17 mouse cellular contexts compared by ENCODE assay signal in the genomic region with DNA sequence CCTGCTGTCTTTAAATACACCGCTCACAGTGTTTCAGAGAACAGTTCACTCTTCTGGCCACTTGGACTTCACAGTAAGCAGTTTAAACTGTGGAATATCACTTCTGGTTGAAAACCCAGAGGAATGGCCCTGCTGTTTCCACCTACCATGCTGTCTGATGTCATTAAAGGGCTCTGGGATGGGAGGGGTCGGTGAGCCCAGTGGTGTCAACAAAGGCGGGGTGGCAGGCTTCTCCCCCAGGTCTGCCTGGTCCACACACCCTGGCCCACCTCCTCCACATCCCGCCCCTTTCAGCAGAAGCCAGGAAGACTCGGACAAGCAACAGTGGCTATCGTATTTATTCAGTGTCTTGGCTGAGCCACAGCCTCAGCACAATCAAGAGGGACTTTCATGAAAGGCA. TPM values are rescaled to one million over a fixed set of nuclear protein-coding genes. Genes with fewer than 3 reads are reported as not detected.
DNase-seq lines count a peak whose midpoint lies in the region; ATAC-seq and TF ChIP-seq lines count a peak whose summit lies in the region.
"Had no signal": no experiment of that assay in that cellular context is flagged by ENCODE, and none has a peak within 500 bp of the region (broad histone marks: within the 10 kb centered on the region; RNA-seq: fewer than 3 reads in every experiment).

No protein-coding gene starts in this region.

- TF ChIP-seq CTCF in midbrain, postnatal 0 days (IDR thresholded peaks at IDR 0.05): no peak

- H3K27ac ChIP-seq in heart, embryonic 16.5 days (ENCODE audit: low read length): no peak overlapping the region
- H3K27ac ChIP-seq in midbrain, embryonic 12.5 days (replicated peaks): 0 out of 2 replicates have a peak overlapping the region, but pooled peaks have one; percentile 15
- no peak overlapping the region for H3K27ac ChIP-seq in midbrain, postnatal 0 days (ENCODE audit: low read depth, low read length)
- H3K27ac ChIP-seq in embryonic facial prominence, embryonic 13.5 days: 0 out of 2 replicates have a peak overlapping the region, but pooled peaks have one; percentile 22
- H3K27ac ChIP-seq in liver, embryonic 12.5 days: no peak overlapping the region
- H3K27ac ChIP-seq: stomach, embryonic 15.5 days had no signal

- H3K4me1 ChIP-seq in heart, embryonic 16.5 days (ENCODE audit: control insufficient read depth, insufficient read depth, low read length): peaks cover 26% of the 10 kb centered on the region
- H3K4me1 ChIP-seq in midbrain, embryonic 12.5 days: peaks cover 26% of the 10 kb centered on the region
- H3K4me1 ChIP-seq in midbrain, postnatal 0 days (ENCODE audit: insufficient read depth, low read length): no peaks in the 10 kb centered on the region
- peaks cover 28% of the 10 kb centered on the region for H3K4me1 ChIP-seq in embryonic facial prominence, embryonic 13.5 days
- no peaks in the 10 kb centered on the region for H3K4me1 ChIP-seq in liver, embryonic 12.5 days
- H3K4me1 ChIP-seq: stomach, embryonic 15.5 days had no signal

- intact Hi-C loops in heart, postnatal 25 days (cut with DNase I): no loop called here

- 52% methylated on average over 6 of the region's 6 CpGs for WGBS in heart, embryonic 16.5 days
- 37% methylated on average over 6 of the region's 6 CpGs for WGBS in midbrain, embryonic 12.5 days
- WGBS in midbrain, postnatal 0 days: 33% methylated on average over 6 of the region's 6 CpGs
- WGBS in embryonic facial prominence, embryonic 13.5 days: 54% methylated on average over 6 of the region's 6 CpGs
- WGBS in liver, embryonic 12.5 days (ENCODE audit: insufficient replicate concordance): 63% methylated on average over 6 of the region's 6 CpGs

- H3K9me3 ChIP-seq in heart, embryonic 16.5 days (replicated peaks; ENCODE audit: control insufficient read depth, low read length): no peaks in the 10 kb centered on the region
- no peaks in the 10 kb centered on the region for H3K9me3 ChIP-seq in midbrain, embryonic 12.5 days
- no peaks in the 10 kb centered on the region for H3K9me3 ChIP-seq in midbrain, postnatal 0 days (ENCODE audit: low read length)
- no peaks in the 10 kb centered on the region for H3K9me3 ChIP-seq in embryonic facial prominence, embryonic 13.5 days
- H3K9me3 ChIP-seq in liver, embryonic 12.5 days (replicated peaks): no peaks in the 10 kb centered on the region
- H3K9me3 ChIP-seq: stomach, embryonic 15.5 days had no signal

- H3K9ac ChIP-seq in heart, embryonic 16.5 days (ENCODE audit: low read length): no peak overlapping the region
- no peak overlapping the region for H3K9ac ChIP-seq in midbrain, embryonic 12.5 days (replicated peaks)
- no peak overlapping the region for H3K9ac ChIP-seq in midbrain, postnatal 0 days (replicated peaks; ENCODE audit: low read length, poor library complexity, severe bottlenecking)
- no peak overlapping the region for H3K9ac ChIP-seq in embryonic facial prominence, embryonic 13.5 days
- no peak overlapping the region for H3K9ac ChIP-seq in liver, embryonic 12.5 days
- H3K9ac ChIP-seq: liver, postnatal 0 days; stomach, embryonic 15.5 days had no signal

- no peak overlapping the region for H3K4me2 ChIP-seq in heart, embryonic 16.5 days (ENCODE audit: low read depth, low read length)
- no peak overlapping the region for H3K4me2 ChIP-seq in midbrain, embryonic 12.5 days (replicated peaks)
- H3K4me2 ChIP-seq in midbrain, postnatal 0 days (ENCODE audit: low read depth, low read length, poor library complexity, severe bottlenecking): no peak overlapping the region
- no peak overlapping the region for H3K4me2 ChIP-seq in embryonic facial prominence, embryonic 13.5 days
- H3K4me2 ChIP-seq in liver, embryonic 12.5 days: no peak overlapping the region
- H3K4me2 ChIP-seq: stomach, embryonic 15.5 days had no signal

- DNase-seq in heart, postnatal 25 days (ENCODE audit: low spot score): no peak
- no peak for DNase-seq in midbrain, postnatal 0 days (ENCODE audit: low spot score)
- DNase-seq: adrenal gland, postnatal 10 days; cerebellum, postnatal 10 days; kidney, adult 11 months; liver, postnatal 0 days; right cerebral cortex, postnatal 4 days had no signal

- ATAC-seq in heart, embryonic 16.5 days (replicated peaks; ENCODE audit: extremely low read depth, insufficient read depth, low FRiP score): peak; percentile 23; the same call in 1 of the 2 replicates
- ATAC-seq in midbrain, embryonic 12.5 days (ENCODE audit: low FRiP score, low read depth): no peak
- ATAC-seq in midbrain, postnatal 0 days (ENCODE audit: low FRiP score): no peak
- ATAC-seq in embryonic facial prominence, embryonic 13.5 days (ENCODE audit: insufficient number of reproducible peaks, insufficient read depth, low FRiP score, low TSS enrichment, low read depth): no peak
- peak; percentile 7 for ATAC-seq in inflammation-experienced regulatory T-cells, adult 6 months
- no peak for ATAC-seq in liver, embryonic 12.5 days
- ATAC-seq: liver, postnatal 0 days had no signal

- H3K27me3 ChIP-seq in heart, embryonic 16.5 days (ENCODE audit: control insufficient read depth, insufficient read depth, low read length): no peaks in the 10 kb centered on the region
- H3K27me3 ChIP-seq in midbrain, embryonic 12.5 days: no peaks in the 10 kb centered on the region
- no peaks in the 10 kb centered on the region for H3K27me3 ChIP-seq in midbrain, postnatal 0 days (ENCODE audit: insufficient read depth, low read length)
- no peaks in the 10 kb centered on the region for H3K27me3 ChIP-seq in embryonic facial prominence, embryonic 13.5 days
- H3K27me3 ChIP-seq in liver, embryonic 12.5 days (replicated peaks): no peaks in the 10 kb centered on the region
- H3K27me3 ChIP-seq: stomach, embryonic 15.5 days had no signal

- H3K36me3 ChIP-seq in heart, embryonic 16.5 days (ENCODE audit: control insufficient read depth, insufficient read depth): peaks cover 5% of the 10 kb centered on the region
- peaks cover 29% of the 10 kb centered on the region for H3K36me3 ChIP-seq in midbrain, embryonic 12.5 days
- peaks cover 3% of the 10 kb centered on the region for H3K36me3 ChIP-seq in midbrain, postnatal 0 days (ENCODE audit: insufficient read depth, low read length)
- H3K36me3 ChIP-seq in embryonic facial prominence, embryonic 13.5 days: peaks cover 5% of the 10 kb centered on the region; the same call in 1 of the 2 replicates
- no peaks in the 10 kb centered on the region for H3K36me3 ChIP-seq in liver, embryonic 12.5 days
- H3K36me3 ChIP-seq: stomach, embryonic 15.5 days had no signal

- H3K4me3 ChIP-seq in heart, embryonic 16.5 days (ENCODE audit: low read length): no peak overlapping the region
- no peak overlapping the region for H3K4me3 ChIP-seq in midbrain, embryonic 12.5 days
- no peak overlapping the region for H3K4me3 ChIP-seq in midbrain, postnatal 0 days (ENCODE audit: low read depth, low read length)
- no peak overlapping the region for H3K4me3 ChIP-seq in embryonic facial prominence, embryonic 13.5 days
- no peak overlapping the region for H3K4me3 ChIP-seq in liver, embryonic 12.5 days
- H3K4me3 ChIP-seq: myocyte; stomach, embryonic 15.5 days had no signal

RNA-seq across cellular contexts. Expression of gene Tigit, which starts 44.7 kb away (rescaled TPM):
- polyA plus RNA-seq in heart, embryonic 16.5 days (2015; fragmentation: Nextera tagmentation; extraction: Ambion mirVana): 0.21 TPM in 1 of 2 replicates, not detected in the other
- not detected for total RNA-seq in heart, postnatal 25 days (2021)
- 0.20 TPM in 1 of 2 replicates, not detected in the other for polyA plus RNA-seq in midbrain, embryonic 12.5 days (2016; fragmentation: Nextera tagmentation; extraction: Ambion mirVana)
- total RNA-seq in midbrain, postnatal 0 days (2014; rRNA removed): not detected in 2 replicates
- polyA plus RNA-seq in midbrain, postnatal 0 days (2015; fragmentation: Nextera tagmentation; extraction: Ambion mirVana): 0.17 TPM in 1 of 2 replicates, not detected in the other
- polyA plus RNA-seq in embryonic facial prominence, embryonic 13.5 days (2015; fragmentation: Nextera tagmentation; extraction: Ambion mirVana): not detected in 2 replicates
- 100 to 1,000 TPM; 353 to 863 (median 573) TPM for polyA plus RNA-seq in inflammation-experienced regulatory T-cells, adult 6 months (2017; shearing (Covaris generic))
- not detected in 2 replicates for polyA plus RNA-seq in liver, embryonic 12.5 days (2016; fragmentation: Nextera tagmentation; extraction: Ambion mirVana)
- total RNA-seq: adrenal gland, postnatal 10 days; layer of hippocampus, postnatal 10 days; megakaryocyte progenitor cell, adult 5-6 weeks had no signal
- polyA plus RNA-seq: limb, embryonic 11.5 days; stomach, embryonic 15.5 days had no signal

Comparison
In these comparisons a context has a peak if more than half of its experiments do, and no peak if none do; other contexts are left out.
1. H3K27ac ChIP-seq: peak in midbrain, embryonic 12.5 days (single experiment) and embryonic facial prominence, embryonic 13.5 days (single experiment); none in heart, embryonic 16.5 days (single experiment), midbrain, postnatal 0 days (single experiment) and liver, embryonic 12.5 days (single experiment).
2. ATAC-seq: peak in heart, embryonic 16.5 days (single experiment) and inflammation-experienced regulatory T-cells, adult 6 months (single experiment); none in midbrain, embryonic 12.5 days (single experiment), midbrain, postnatal 0 days (single experiment), embryonic facial prominence, embryonic 13.5 days (single experiment) and liver, embryonic 12.5 days (single experiment).
3. RNA of gene Tigit, which starts 44.7 kb away (polyA plus RNA-seq): 353 to 863 TPM in inflammation-experienced regulatory T-cells, adult 6 months; 0.21 TPM in heart, embryonic 16.5 days, 0.20 TPM in midbrain, embryonic 12.5 days, 0.17 TPM in midbrain, postnatal 0 days, not detected in embryonic facial prominence, embryonic 13.5 days and not detected in liver, embryonic 12.5 days; every median in the first group is over 100 times any median in the second.